Mouse (Mus musculus) hindbrain, embryonic 12.5 days (tissue): ENCODE results near the gene Oosp2. TPM values are rescaled to one million over a fixed set of nuclear protein-coding genes. Genes with fewer than 3 reads are reported as not detected.

Experiments
- ATAC-seq: fragments of 200-750 bp; cut with Nextera tagmentation; 2 replicates; pipeline ENCODE4 v1.8.0; 2017; ENCODE audit warnings: moderate TSS enrichment; ENCODE audit not compliant: low FRiP score
- H3K27ac ChIP-seq: fragments of 300-500 bp; sonication (generic); 2 replicates; pipeline ENCODE4 v1.5.1; 2016; ENCODE audit warnings: mild to moderate bottlenecking
- H3K27me3 ChIP-seq: fragments of 300-500 bp; sonication (generic); 2 replicates; pipeline ENCODE4 v1.6.1; 2016; ENCODE audit warnings: mild to moderate bottlenecking
- H3K36me3 ChIP-seq: fragments of 300-500 bp; sonication (generic); 2 replicates; pipeline ENCODE4 v1.6.1; 2016; ENCODE audit warnings: mild to moderate bottlenecking
- H3K4me1 ChIP-seq: fragments of 300-500 bp; sonication (generic); 2 replicates; pipeline ENCODE4 v1.6.1; 2016
- H3K4me2 ChIP-seq: fragments of 300-500 bp; sonication (generic); replicated peaks from 2 replicates; pipeline ENCODE4 v1.6.1; 2016; ENCODE audit warnings: mild to moderate bottlenecking
- H3K4me3 ChIP-seq: fragments of 300-500 bp; sonication (generic); 2 replicates; pipeline ENCODE4 v1.5.1; 2016; ENCODE audit warnings: mild to moderate bottlenecking
- H3K9ac ChIP-seq: fragments of 300-500 bp; sonication (generic); 2 replicates; pipeline ENCODE4 v1.6.1; 2016; ENCODE audit warnings: mild to moderate bottlenecking, moderate library complexity
- H3K9me3 ChIP-seq: fragments of 300-500 bp; sonication (generic); replicated peaks from 2 replicates; pipeline ENCODE4 v1.6.1; 2016; ENCODE audit warnings: mild to moderate bottlenecking
- WGBS: fragments of 180-500 bp; shearing (Covaris S2); methylation state at CpG from one replicate; pipeline ENCODE4 v1.1.7; 2016; 5-methylcytosine and 5-hydroxymethylcytosine counted together
- polyA plus RNA-seq: library from polyadenylated mRNA; unstranded; fragments of >200 nt; fragmentation: Nextera tagmentation; extraction: Ambion mirVana; gene quantifications from 2 replicates; pipeline ENCODE4 v1.2.1, GENCODE M21; 2016

Gene Oosp2
- polyA plus RNA-seq, 1 experiment from 2014 or later = not detected

- Histone ChIP-seq H3K4me1 (no peaks in the 10 kb centered on the region), H3K9me3 (no peaks in the 10 kb centered on the region), H3K27me3 (no peaks in the 10 kb centered on the region), H3K9ac (no peak overlapping the region), H3K4me3 (no peak overlapping the region), H3K27ac (no peak overlapping the region), H3K36me3 (no peaks in the 10 kb centered on the region), H3K4me2 (no peak overlapping the region)
- WGBS = 92% methylated on average over 3 of the region's 3 CpGs
- ATAC-seq = no peak
Observed at GRCm38 (mm10) chr19:11601349-11601748, 59.0 kb downstream of the Oosp2 start.

Other genes starting within 250 kb of the Oosp2 start
- not detected in 2 replicates for gene Ms4a4b, start 217.0 kb downstream of the Oosp2 start, polyA plus RNA-seq
- gene Ms4a6c, start 191.2 kb downstream of the Oosp2 start, polyA plus RNA-seq = 1.8 and 2.6 TPM in 2 replicates
- gene Gm8369, start 174.6 kb downstream of the Oosp2 start, polyA plus RNA-seq = not detected in 2 replicates
- gene Ms4a6b, start 144.0 kb downstream of the Oosp2 start, polyA plus RNA-seq = 4.2 and 4.6 TPM in 2 replicates
- gene Ms4a4d, start 123.8 kb downstream of the Oosp2 start, polyA plus RNA-seq = 0.16 TPM in 1 of 2 replicates, not detected in the other
- 2.2 and 3.1 TPM in 2 replicates for gene Ms4a6d, start 55.7 kb downstream of the Oosp2 start, polyA plus RNA-seq
- gene Ms4a2, start 36.8 kb downstream of the Oosp2 start, polyA plus RNA-seq = not detected in 2 replicates
- gene Ms4a3, start 19.7 kb downstream of the Oosp2 start, polyA plus RNA-seq = 0.25 TPM in 1 of 2 replicates, not detected in the other
- not detected in 2 replicates for gene Oosp1, start 30.6 kb upstream of the Oosp2 start, polyA plus RNA-seq
- not detected in 2 replicates for gene Oosp3, start 36.5 kb upstream of the Oosp2 start, polyA plus RNA-seq
- not detected in 2 replicates for gene Gif, start 87.0 kb upstream of the Oosp2 start, polyA plus RNA-seq
- 41.7 and 43.5 TPM in 2 replicates for gene Mrpl16, start 109.8 kb upstream of the Oosp2 start, polyA plus RNA-seq
- gene Stx3, start 158.8 kb upstream of the Oosp2 start, polyA plus RNA-seq = 8.6 TPM in 2 replicates
- not detected in 2 replicates for gene Olfr1417, start 178.7 kb upstream of the Oosp2 start, polyA plus RNA-seq
- not detected in 2 replicates for gene Olfr1418, start 200.5 kb upstream of the Oosp2 start, polyA plus RNA-seq
- 0.20 TPM in 1 of 2 replicates, not detected in the other for gene Olfr1419, start 214.5 kb upstream of the Oosp2 start, polyA plus RNA-seq
- 0.09 TPM in 1 of 2 replicates, not detected in the other for gene Olfr1420, start 226.0 kb upstream of the Oosp2 start, polyA plus RNA-seq